Comparison of ENCODE assay signal across 9 mouse cellular contexts in genomic region chr9:50723406-50723805, GRCm38 (mm10). TPM values are rescaled to one million over a fixed set of nuclear protein-coding genes. Genes with fewer than 3 reads are reported as not detected.
DNase-seq lines count a peak whose midpoint lies in the region; ATAC-seq lines count a peak whose summit lies in the region.
"Had no signal": no experiment of that assay in that cellular context is flagged by ENCODE, and none has a peak within 500 bp of the region (broad histone marks: within the 10 kb centered on the region; RNA-seq: fewer than 3 reads in every experiment).

No protein-coding gene starts in this region.

- H3K27ac ChIP-seq in embryonic facial prominence, embryonic 12.5 days = 0 out of 2 replicates have a peak overlapping the region, but pooled peaks have one; percentile 6
- no peak overlapping the region for H3K27ac ChIP-seq in embryonic facial prominence, embryonic 10.5 days (replicated peaks)
- H3K27ac ChIP-seq in intestine, embryonic 15.5 days = peak overlapping the region; percentile 9; the same call in 1 of the 2 replicates
- H3K27ac ChIP-seq: liver, embryonic 15.5 days had no signal

- H3K4me3 ChIP-seq in embryonic facial prominence, embryonic 12.5 days = no peak overlapping the region
- no peak overlapping the region for H3K4me3 ChIP-seq in embryonic facial prominence, embryonic 10.5 days
- H3K4me3 ChIP-seq in intestine, embryonic 15.5 days (replicated peaks) = no peak overlapping the region
- H3K4me3 ChIP-seq: liver, embryonic 15.5 days had no signal

- no peak overlapping the region for H3K4me2 ChIP-seq in embryonic facial prominence, embryonic 12.5 days (replicated peaks)
- 0 out of 2 replicates have a peak overlapping the region, but pooled peaks have one; percentile 15 for H3K4me2 ChIP-seq in intestine, embryonic 15.5 days (replicated peaks)
- H3K4me2 ChIP-seq: liver, embryonic 15.5 days had no signal

- DNase-seq in embryonic facial prominence, embryonic 10.5 days (ENCODE audit: low spot score) = no peak
- DNase-seq in adrenal gland, postnatal 14 days = peak; percentile 87
- DNase-seq in gastrocnemius, adult 8-10 months (ENCODE audit: low spot score in 2 of 2) = peak; percentile 28 to 36
- DNase-seq in lung, adult 18-20 months = peak; percentile 78 to 87
- DNase-seq in right cerebral cortex, postnatal 4 days = peak; percentile 72

- WGBS in embryonic facial prominence, embryonic 12.5 days = 77% methylated on average over 7 of the region's 7 CpGs
- 87% methylated on average over 7 of the region's 7 CpGs for WGBS in embryonic facial prominence, embryonic 10.5 days
- WGBS in intestine, embryonic 15.5 days = 31% methylated on average over 7 of the region's 7 CpGs

- H3K4me1 ChIP-seq in embryonic facial prominence, embryonic 12.5 days = peaks cover 39% of the 10 kb centered on the region
- H3K4me1 ChIP-seq in embryonic facial prominence, embryonic 10.5 days = peaks cover 70% of the 10 kb centered on the region
- H3K4me1 ChIP-seq in intestine, embryonic 15.5 days (replicated peaks) = peaks cover 8% of the 10 kb centered on the region

- no peaks in the 10 kb centered on the region for H3K27me3 ChIP-seq in embryonic facial prominence, embryonic 12.5 days
- no peaks in the 10 kb centered on the region for H3K27me3 ChIP-seq in embryonic facial prominence, embryonic 10.5 days (replicated peaks; ENCODE audit: low read depth, poor library complexity, severe bottlenecking)
- no peaks in the 10 kb centered on the region for H3K27me3 ChIP-seq in intestine, embryonic 15.5 days (replicated peaks)

- no peaks in the 10 kb centered on the region for H3K9me3 ChIP-seq in embryonic facial prominence, embryonic 12.5 days
- no peaks in the 10 kb centered on the region for H3K9me3 ChIP-seq in embryonic facial prominence, embryonic 10.5 days
- H3K9me3 ChIP-seq in intestine, embryonic 15.5 days = no peaks in the 10 kb centered on the region
- H3K9me3 ChIP-seq: liver, embryonic 15.5 days had no signal

- H3K36me3 ChIP-seq in embryonic facial prominence, embryonic 12.5 days = no peaks in the 10 kb centered on the region
- peaks cover 34% of the 10 kb centered on the region for H3K36me3 ChIP-seq in embryonic facial prominence, embryonic 10.5 days (replicated peaks)
- H3K36me3 ChIP-seq in intestine, embryonic 15.5 days = no peaks in the 10 kb centered on the region
- H3K36me3 ChIP-seq: liver, embryonic 15.5 days had no signal

- no peak for ATAC-seq in embryonic facial prominence, embryonic 12.5 days (ENCODE audit: insufficient number of reproducible peaks, insufficient read depth, low FRiP score, low TSS enrichment)
- ATAC-seq in intestine, embryonic 15.5 days = no peak
- ATAC-seq in monocyte, adult 5-6 weeks (replicated peaks; ENCODE audit: insufficient number of reproducible peaks, low FRiP score, low TSS enrichment, poor library complexity, severe bottlenecking) = no peak

- no peak overlapping the region for H3K9ac ChIP-seq in embryonic facial prominence, embryonic 12.5 days
- no peak overlapping the region for H3K9ac ChIP-seq in intestine, embryonic 15.5 days
- H3K9ac ChIP-seq: liver, embryonic 15.5 days had no signal

RNA-seq across cellular contexts. Expression of gene Dixdc1, which starts 15.9 kb away (rescaled TPM):
- 20.2 and 20.8 TPM in 2 replicates for polyA plus RNA-seq in embryonic facial prominence, embryonic 12.5 days (2016; fragmentation: Nextera tagmentation; extraction: Ambion mirVana)
- polyA plus RNA-seq in embryonic facial prominence, embryonic 10.5 days (2016; fragmentation: Nextera tagmentation; extraction: Ambion mirVana) = 31.6 and 32.6 TPM in 2 replicates
- total RNA-seq in adrenal gland, postnatal 14 days (2021) = 8.4 and 9.5 TPM in 2 replicates
- total RNA-seq in gastrocnemius, adult 8-10 months (2022) = 1 to 10 TPM; 2.0 to 2.5 (median 2.1) TPM
- polyA plus RNA-seq in intestine, embryonic 15.5 days (2015; fragmentation: Nextera tagmentation; extraction: Ambion mirVana) = 6.1 and 6.8 TPM in 2 replicates
- 0.39 to 0.57 TPM in 2 of 3 replicates, not detected in the other for total RNA-seq in monocyte, adult 5-6 weeks (2017)

RNA-seq across cellular contexts. Expression of gene 2310030G06Rik, which starts 22.9 kb away (rescaled TPM):
- 4.5 and 4.6 TPM in 2 replicates for polyA plus RNA-seq in embryonic facial prominence, embryonic 12.5 days (2016; fragmentation: Nextera tagmentation; extraction: Ambion mirVana)
- 3.8 and 4.1 TPM in 2 replicates for polyA plus RNA-seq in embryonic facial prominence, embryonic 10.5 days (2016; fragmentation: Nextera tagmentation; extraction: Ambion mirVana)
- 6.6 and 6.9 TPM in 2 replicates for total RNA-seq in adrenal gland, postnatal 14 days (2021)
- total RNA-seq in gastrocnemius, adult 8-10 months (2022) = 1 to 10 TPM; 2.9 to 5.9 (median 4.8) TPM
- polyA plus RNA-seq in intestine, embryonic 15.5 days (2015; fragmentation: Nextera tagmentation; extraction: Ambion mirVana) = 15.9 and 18.7 TPM in 2 replicates
- total RNA-seq in monocyte, adult 5-6 weeks (2017) = not detected in 3 replicates

RNA-seq across cellular contexts. Expression of gene Cryab, which starts 27.7 kb away (rescaled TPM):
- polyA plus RNA-seq in embryonic facial prominence, embryonic 12.5 days (2016; fragmentation: Nextera tagmentation; extraction: Ambion mirVana) = 25.4 and 36.0 TPM in 2 replicates
- 12.3 and 12.9 TPM in 2 replicates for polyA plus RNA-seq in embryonic facial prominence, embryonic 10.5 days (2016; fragmentation: Nextera tagmentation; extraction: Ambion mirVana)
- 21.4 and 29.2 TPM in 2 replicates for total RNA-seq in adrenal gland, postnatal 14 days (2021)
- 1,000 to 10,000 TPM; 1,194 to 1,381 (median 1,261) TPM for total RNA-seq in gastrocnemius, adult 8-10 months (2022)
- polyA plus RNA-seq in intestine, embryonic 15.5 days (2015; fragmentation: Nextera tagmentation; extraction: Ambion mirVana) = 51.7 and 62.6 TPM in 2 replicates
- not detected in 3 replicates for total RNA-seq in monocyte, adult 5-6 weeks (2017)

RNA-seq across cellular contexts. Expression of gene Hspb2, which starts 28.7 kb away (rescaled TPM):
- 8.5 and 10.1 TPM in 2 replicates for polyA plus RNA-seq in embryonic facial prominence, embryonic 12.5 days (2016; fragmentation: Nextera tagmentation; extraction: Ambion mirVana)
- polyA plus RNA-seq in embryonic facial prominence, embryonic 10.5 days (2016; fragmentation: Nextera tagmentation; extraction: Ambion mirVana) = 2.8 and 3.7 TPM in 2 replicates
- total RNA-seq in adrenal gland, postnatal 14 days (2021) = 1.5 and 1.9 TPM in 2 replicates
- total RNA-seq in gastrocnemius, adult 8-10 months (2022) = 100 to 1,000 TPM; 118 to 146 (median 133) TPM
- 5.3 and 5.4 TPM in 2 replicates for polyA plus RNA-seq in intestine, embryonic 15.5 days (2015; fragmentation: Nextera tagmentation; extraction: Ambion mirVana)
- not detected in 3 replicates for total RNA-seq in monocyte, adult 5-6 weeks (2017)

RNA-seq across cellular contexts. Expression of gene Fdxacb1, which starts 44.6 kb away (rescaled TPM):
- polyA plus RNA-seq in embryonic facial prominence, embryonic 12.5 days (2016; fragmentation: Nextera tagmentation; extraction: Ambion mirVana) = 10.5 and 12.5 TPM in 2 replicates
- 13.2 and 13.4 TPM in 2 replicates for polyA plus RNA-seq in embryonic facial prominence, embryonic 10.5 days (2016; fragmentation: Nextera tagmentation; extraction: Ambion mirVana)
- total RNA-seq in adrenal gland, postnatal 14 days (2021) = 5.7 and 6.4 TPM in 2 replicates
- 1 to 10 TPM; 2.7 to 6.1 (median 3.4) TPM for total RNA-seq in gastrocnemius, adult 8-10 months (2022)
- 11.0 and 11.6 TPM in 2 replicates for polyA plus RNA-seq in intestine, embryonic 15.5 days (2015; fragmentation: Nextera tagmentation; extraction: Ambion mirVana)
- total RNA-seq in monocyte, adult 5-6 weeks (2017) = 6.5 to 16.5 TPM (median 8.1 TPM) in 3 replicates

Comparison
In these comparisons a context has a peak if more than half of its experiments do, and no peak if none do; other contexts are left out.
1. RNA of gene Cryab, which starts 27.7 kb away (total RNA-seq): 1,194 to 1,381 TPM in gastrocnemius, adult 8-10 months; 21.4 to 29.2 TPM in adrenal gland, postnatal 14 days and not detected in monocyte, adult 5-6 weeks; every median in the first group is over 10 times any median in the second.